Mouse (Mus musculus) G1E (cell line): Measurements from ENCODE around the gene Id2.

Experiments used
- CTCF ChIP-seq: IDR thresholded peaks from 2 replicates; pipeline ENCODE4 v1.5.1; 2012; ENCODE audit warnings: low read depth, low read length, inconsistent platforms, mixed read lengths
- POLR2AphosphoS5 ChIP-seq: IDR thresholded peaks from 2 replicates; pipeline ENCODE4 v1.6.1; 2012; ENCODE audit warnings: low read depth, low read length, inconsistent platforms; ENCODE audit not compliant: insufficient replicate concordance

- TF ChIP-seq CTCF (no peak), POLR2AphosphoS5 (no peak)
Observed at GRCm38 (mm10) chr12:25116126-25116525, 19.2 kb upstream of the Id2 start.
